Mouse (Mus musculus): ENCODE results near the gene 1810010D01Rik. TPM values are rescaled to one million over a fixed set of nuclear protein-coding genes. Genes with fewer than 3 reads are reported as not detected.

Gene 1810010D01Rik
- total RNA-seq, 1 experiment, result 1.0 TPM

DNA sequence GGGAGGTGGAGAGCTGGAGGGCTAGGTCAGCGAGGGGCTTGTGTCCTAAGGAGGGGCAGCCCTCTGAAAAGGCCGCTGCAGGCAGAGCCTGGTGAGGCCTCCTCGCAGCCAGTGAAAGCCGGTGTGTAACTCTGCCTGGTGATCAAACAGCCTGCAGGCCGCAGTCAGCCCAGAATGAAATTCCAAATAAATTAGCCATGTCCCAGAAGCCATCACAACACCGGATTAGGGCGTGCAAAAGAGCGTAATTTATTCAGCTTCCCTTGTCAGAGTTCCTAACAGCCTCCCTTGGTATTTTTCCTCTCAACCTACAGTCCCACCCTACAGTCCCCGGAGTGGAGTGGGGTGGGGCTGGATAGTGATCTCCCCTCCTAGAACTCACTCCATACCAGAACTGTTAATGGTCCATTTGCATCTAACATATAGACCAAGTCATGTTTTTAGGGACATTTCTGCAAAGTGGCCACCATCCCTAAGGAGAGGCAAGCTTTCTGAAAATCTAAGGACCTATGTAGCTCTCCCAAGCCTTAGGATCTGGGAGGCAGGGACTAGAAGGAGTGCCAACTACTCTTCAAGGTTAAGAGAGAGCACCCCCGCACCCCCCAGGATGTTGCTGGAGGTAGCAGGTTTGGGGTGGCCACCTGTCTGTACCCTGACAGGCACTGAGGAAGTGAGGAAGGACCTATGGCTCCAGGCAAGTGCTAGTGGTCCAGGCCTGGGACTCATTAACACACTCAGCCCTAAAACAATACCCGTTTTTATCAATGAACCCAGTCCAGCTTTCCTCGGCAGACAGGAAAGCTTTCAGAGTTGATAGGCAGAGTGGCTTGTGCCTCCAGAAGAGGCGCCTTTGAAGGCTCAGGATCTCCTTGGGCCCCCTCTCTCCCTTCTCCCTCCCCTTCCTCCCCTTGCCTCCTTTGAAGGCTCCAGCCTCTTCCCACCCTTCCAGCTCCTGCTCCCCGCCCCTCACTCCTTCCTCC is 4.1 kb upstream of the 1810010D01Rik start:
- Histone ChIP-seq H3K36me3 (ENCODE audit: control insufficient read depth, insufficient read depth, low read length, poor library complexity, severe bottlenecking) (no peaks in the 10 kb centered on the region), H3K4me3 (ENCODE audit: insufficient read depth in 1 of 2, low read depth in 1 of 2, low read length in 2 of 2, poor library complexity in 1 of 2, severe bottlenecking in 1 of 2) (no peak overlapping the region), H3K9ac (ENCODE audit: insufficient read depth, low read depth, low read length, poor library complexity, severe bottlenecking) (no peak overlapping the region), H3K9me3 (ENCODE audit: control insufficient read depth, insufficient read depth, low read depth, low read length) (no peaks in the 10 kb centered on the region), H3K27ac (ENCODE audit: insufficient read depth, low read depth, low read length, poor library complexity, severe bottlenecking) (no peak overlapping the region), H3K4me1 (ENCODE audit: control insufficient read depth in 2 of 2, insufficient read depth in 2 of 2, low read length in 2 of 2, poor library complexity in 1 of 2) (peaks cover 4 to 18% of the 10 kb centered on the region in 2 experiments; a peak in 2 of 4 replicates)
- DNase-seq (ENCODE audit: low read depth, low spot score), result no peak
- in situ Hi-C loops (cut with MboI; ENCODE audit: low sequenced_read_pairs in 2 of 2, unreplicated experiment in 2 of 2), result no loop called here
- no peak for TF ChIP-seq ZC3H11A (IDR thresholded peaks at IDR 0.05; ENCODE audit: borderline replicate concordance, low read depth, low read length)
- no peak for TF ChIP-seq ZNF384 (IDR thresholded peaks at IDR 0.05; ENCODE audit: low read depth, low read length)
- TF ChIP-seq CHD2 (IDR thresholded peaks at IDR 0.05; ENCODE audit: low read depth, low read length), result no peak
- no peak for TF ChIP-seq HCFC1 (IDR thresholded peaks at IDR 0.05; ENCODE audit: borderline replicate concordance, insufficient read depth, low read length)
- TF ChIP-seq MAFK (IDR thresholded peaks at IDR 0.05; ENCODE audit: insufficient read depth, low read depth, low read length), result no peak

DNA sequence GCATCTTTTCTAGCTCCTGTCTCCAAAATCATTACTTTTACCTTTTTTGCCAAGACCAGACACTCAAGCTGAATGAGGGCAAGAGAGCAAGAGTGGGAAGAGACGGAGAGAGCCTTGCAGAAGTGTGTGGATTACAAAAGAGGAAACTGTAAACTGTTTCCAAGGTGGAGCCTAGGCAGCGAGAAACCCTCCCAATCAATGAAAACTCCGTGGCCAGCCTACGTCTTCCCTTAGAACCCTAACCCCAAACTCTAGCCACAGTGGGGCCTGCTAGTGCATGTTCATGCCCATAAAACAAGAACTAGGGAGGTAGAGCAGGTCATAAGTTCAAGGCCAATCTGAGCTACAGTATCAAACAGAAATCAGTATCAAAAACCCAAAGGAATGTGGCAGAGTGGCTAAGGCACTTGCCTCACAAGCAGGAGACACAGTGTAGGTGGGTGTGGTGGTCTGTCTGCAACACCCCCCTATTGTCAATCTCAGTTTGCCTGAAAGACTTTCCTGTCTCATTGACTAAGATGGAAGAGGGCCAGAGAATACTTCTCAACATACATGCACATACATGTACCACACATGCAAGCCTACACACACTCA is 2.7 kb upstream of the 1810010D01Rik start:
- TF ChIP-seq ZNF384 (IDR thresholded peaks at IDR 0.05; ENCODE audit: low read depth, low read length), result no peak
- TF ChIP-seq MAFK (IDR thresholded peaks at IDR 0.05; ENCODE audit: insufficient read depth, low read depth, low read length), result no peak
- TF ChIP-seq ZC3H11A (IDR thresholded peaks at IDR 0.05; ENCODE audit: borderline replicate concordance, low read depth, low read length), result no peak
- no peak for TF ChIP-seq CHD2 (IDR thresholded peaks at IDR 0.05; ENCODE audit: low read depth, low read length)
- no peak for TF ChIP-seq HCFC1 (IDR thresholded peaks at IDR 0.05; ENCODE audit: borderline replicate concordance, insufficient read depth, low read length)
- in situ Hi-C loops (cut with MboI; ENCODE audit: low sequenced_read_pairs in 2 of 2, unreplicated experiment in 2 of 2), result no loop called here
- no peak for DNase-seq (ENCODE audit: low read depth, low spot score)
- no peak overlapping the region for H3K4me3 ChIP-seq (ENCODE audit: insufficient read depth in 1 of 2, low read depth in 1 of 2, low read length in 2 of 2, poor library complexity in 1 of 2, severe bottlenecking in 1 of 2)
- H3K4me1 ChIP-seq (ENCODE audit: control insufficient read depth in 2 of 2, insufficient read depth in 2 of 2, low read length in 2 of 2, poor library complexity in 1 of 2), result peaks cover 6 to 19% of the 10 kb centered on the region in 2 experiments; a peak in 3 of 4 replicates
- no peak overlapping the region for H3K27ac ChIP-seq (ENCODE audit: insufficient read depth, low read depth, low read length, poor library complexity, severe bottlenecking)
- no peak overlapping the region for H3K9ac ChIP-seq (ENCODE audit: insufficient read depth, low read depth, low read length, poor library complexity, severe bottlenecking)
- H3K36me3 ChIP-seq (ENCODE audit: control insufficient read depth, insufficient read depth, low read length, poor library complexity, severe bottlenecking), result no peaks in the 10 kb centered on the region
- H3K9me3 ChIP-seq (ENCODE audit: control insufficient read depth, insufficient read depth, low read depth, low read length), result no peaks in the 10 kb centered on the region

DNA sequence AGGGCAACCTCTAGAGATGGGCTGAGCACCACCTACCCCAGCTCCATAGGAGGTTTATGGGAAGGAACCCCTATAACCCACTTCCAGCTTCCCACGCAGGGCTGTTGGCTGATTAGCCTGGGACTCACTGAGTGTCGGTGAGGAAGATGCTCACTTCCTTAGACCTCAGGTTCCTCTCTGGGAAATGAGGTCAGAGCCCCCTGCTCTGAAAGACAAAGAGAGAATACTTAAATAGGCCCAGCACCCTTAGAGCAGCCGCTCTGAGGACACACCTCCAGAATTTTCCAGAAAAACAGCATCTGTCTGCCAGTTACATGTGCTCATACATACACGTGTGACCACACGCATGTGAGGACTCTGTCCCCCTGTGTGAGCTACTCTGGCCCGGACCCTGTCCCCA is 1.1 kb downstream of the 1810010D01Rik start:
- H3K27ac ChIP-seq (ENCODE audit: insufficient read depth, low read depth, low read length, poor library complexity, severe bottlenecking), result no peak overlapping the region
- TF ChIP-seq ZNF384 (IDR thresholded peaks at IDR 0.05; ENCODE audit: low read depth, low read length) (no peak), HCFC1 (IDR thresholded peaks at IDR 0.05; ENCODE audit: borderline replicate concordance, insufficient read depth, low read length) (no peak), MAFK (IDR thresholded peaks at IDR 0.05; ENCODE audit: insufficient read depth, low read depth, low read length) (no peak)

DNA sequence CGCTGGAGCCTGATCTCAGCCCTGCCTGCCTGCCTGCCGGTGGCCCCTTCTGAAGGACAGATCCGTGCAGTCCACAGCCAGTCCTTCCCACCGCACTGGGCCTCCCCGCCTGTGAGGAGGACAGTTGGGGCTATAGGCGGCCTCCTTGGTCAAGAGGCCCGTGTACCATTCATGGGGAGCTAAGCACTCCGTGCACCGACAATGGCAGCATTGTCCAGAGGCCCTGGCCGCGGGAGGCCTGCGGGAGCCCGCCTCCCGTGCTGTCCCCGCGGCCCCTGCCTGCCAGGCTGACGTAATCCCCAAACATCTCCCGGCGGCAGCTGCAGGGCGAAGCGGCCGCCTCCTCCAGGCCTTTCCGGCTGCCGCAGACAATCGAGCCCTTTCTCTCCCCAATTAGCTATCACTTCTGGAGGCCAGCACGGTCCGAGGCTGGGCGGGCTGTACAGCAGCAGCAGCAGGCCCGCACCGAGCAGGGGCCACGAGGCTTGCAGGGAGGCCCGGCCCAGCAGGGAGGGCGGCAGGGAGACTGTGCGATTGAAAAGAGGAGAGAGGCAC is 1.8 kb downstream of the 1810010D01Rik start:
- Histone ChIP-seq H3K27ac (ENCODE audit: insufficient read depth, low read depth, low read length, poor library complexity, severe bottlenecking) (no peak overlapping the region), H3K4me1 (ENCODE audit: control insufficient read depth in 2 of 2, insufficient read depth in 2 of 2, low read length in 2 of 2, poor library complexity in 1 of 2) (peaks cover 2 to 11% of the 10 kb centered on the region in 2 experiments; a peak in 3 of 4 replicates), H3K9ac (ENCODE audit: insufficient read depth, low read depth, low read length, poor library complexity, severe bottlenecking) (peak overlapping the region; percentile 68), H3K36me3 (ENCODE audit: control insufficient read depth, insufficient read depth, low read length, poor library complexity, severe bottlenecking) (no peaks in the 10 kb centered on the region), H3K9me3 (ENCODE audit: control insufficient read depth, insufficient read depth, low read depth, low read length) (no peaks in the 10 kb centered on the region), H3K4me3 (ENCODE audit: insufficient read depth in 1 of 2, low read depth in 1 of 2, low read length in 2 of 2, poor library complexity in 1 of 2, severe bottlenecking in 1 of 2) (peak overlapping the region; percentile 44 to 52)
- in situ Hi-C loops (cut with MboI; ENCODE audit: low sequenced_read_pairs in 2 of 2, unreplicated experiment in 2 of 2), result no loop called here
- no peak for DNase-seq (ENCODE audit: low read depth, low spot score)
- TF ChIP-seq ZC3H11A (IDR thresholded peaks at IDR 0.05; ENCODE audit: borderline replicate concordance, low read depth, low read length), result no peak

More for the DNA sequence above, 1.1 kb downstream of the 1810010D01Rik start:
- no peak for DNase-seq (ENCODE audit: low read depth, low spot score)
- H3K4me1 ChIP-seq (ENCODE audit: control insufficient read depth in 2 of 2, insufficient read depth in 2 of 2, low read length in 2 of 2, poor library complexity in 1 of 2), result peaks cover 4 to 14% of the 10 kb centered on the region in 2 experiments; a peak in 3 of 4 replicates
- H3K9ac ChIP-seq (ENCODE audit: insufficient read depth, low read depth, low read length, poor library complexity, severe bottlenecking), result no peak overlapping the region
- no peaks in the 10 kb centered on the region for H3K36me3 ChIP-seq (ENCODE audit: control insufficient read depth, insufficient read depth, low read length, poor library complexity, severe bottlenecking)
- no peaks in the 10 kb centered on the region for H3K9me3 ChIP-seq (ENCODE audit: control insufficient read depth, insufficient read depth, low read depth, low read length)
- peak overlapping the region in 1 of 2 experiments; percentile 44; a peak in 1 of 4 replicates for H3K4me3 ChIP-seq (ENCODE audit: insufficient read depth in 1 of 2, low read depth in 1 of 2, low read length in 2 of 2, poor library complexity in 1 of 2, severe bottlenecking in 1 of 2)
- in situ Hi-C loops (cut with MboI; ENCODE audit: low sequenced_read_pairs in 2 of 2, unreplicated experiment in 2 of 2), result no loop called here

Measured in ES-E14 (cell line).